Mouse (Mus musculus) limb, embryonic 10.5 days (tissue): ENCODE data around the gene Gm48551. TPM values are rescaled to one million over a fixed set of nuclear protein-coding genes. Genes with fewer than 3 reads are reported as not detected.

Source experiments
- DNase-seq: peaks from one replicate; pipeline ENCODE4 v3.0.0-alpha.2; 2017; ENCODE audit warnings: low spot score
- H3K27ac ChIP-seq: fragments of 300-500 bp; sonication (generic); 2 replicates; pipeline ENCODE4 v1.5.1; 2016; ENCODE audit warnings: mild to moderate bottlenecking
- H3K27me3 ChIP-seq: fragments of 300-500 bp; sonication (generic); 2 replicates; pipeline ENCODE4 v1.6.1; 2016; ENCODE audit warnings: low read depth, mild to moderate bottlenecking; ENCODE audit not compliant: poor library complexity, severe bottlenecking
- H3K36me3 ChIP-seq: fragments of 300-500 bp; sonication (generic); 2 replicates; pipeline ENCODE4 v1.6.1; 2016; ENCODE audit warnings: mild to moderate bottlenecking, moderate library complexity
- H3K4me1 ChIP-seq: fragments of 300-500 bp; sonication (generic); 2 replicates; pipeline ENCODE4 v1.6.1; 2016
- H3K4me3 ChIP-seq: fragments of 300-500 bp; sonication (generic); 2 replicates; pipeline ENCODE4 v1.5.1; 2016; ENCODE audit warnings: mild to moderate bottlenecking, moderate library complexity
- H3K9me3 ChIP-seq: fragments of 300-500 bp; sonication (generic); replicated peaks from 2 replicates; pipeline ENCODE4 v1.6.1; 2016; ENCODE audit warnings: mild to moderate bottlenecking
- WGBS: fragments of 180-500 bp; shearing (Covaris S2); methylation state at CpG from one replicate; pipeline ENCODE4 v1.1.7; 2016; 5-methylcytosine and 5-hydroxymethylcytosine counted together
- polyA plus RNA-seq: library from polyadenylated mRNA; unstranded; fragments of >200 nt; fragmentation: Nextera tagmentation; extraction: Ambion mirVana; gene quantifications from 2 replicates; pipeline ENCODE4 v1.2.1, GENCODE M21; 2016

Gene Gm48551
- polyA plus RNA-seq, 1 experiment from 2014 or later, result 3.8 TPM

GRCm38 (mm10) chr10:81363436-81364346 is 20.6 kb upstream of the Gm48551 start:
- no peak for DNase-seq
- 9% methylated on average over 54 of the region's 54 CpGs for WGBS
- Histone ChIP-seq H3K36me3 (peaks cover 53% of the 10 kb centered on the region), H3K27ac (peak overlapping the region; percentile 21; the same call in 1 of the 2 replicates), H3K9me3 (no peaks in the 10 kb centered on the region), H3K27me3 (peaks cover 48% of the 10 kb centered on the region), H3K4me3 (peak overlapping the region; percentile 47), H3K4me1 (peaks cover 74% of the 10 kb centered on the region)

DNA sequence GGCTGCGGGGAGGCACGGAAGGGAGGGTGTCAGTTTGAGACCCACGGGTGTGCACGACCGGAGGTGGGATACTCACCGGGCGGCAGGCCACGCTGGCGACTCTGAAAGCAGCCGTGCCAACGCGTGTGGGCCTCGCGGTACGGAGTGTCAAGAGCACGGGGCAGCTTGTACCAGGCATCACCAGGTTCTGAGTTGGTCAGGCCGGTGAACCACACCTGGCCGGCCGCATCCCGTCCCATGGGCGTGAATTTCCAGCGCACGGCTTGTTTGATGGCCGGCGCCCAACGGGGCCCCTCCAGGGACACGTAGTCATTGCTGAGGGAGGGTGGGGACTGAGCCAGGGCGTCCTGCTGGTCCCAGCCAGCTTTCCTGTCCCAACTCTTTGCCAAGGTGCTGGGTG is 19.6 kb upstream of the Gm48551 start:
- 11% methylated on average over 28 of the region's 28 CpGs for WGBS
- Histone ChIP-seq H3K27ac (no peak overlapping the region), H3K4me3 (peak overlapping the region; percentile 47), H3K9me3 (no peaks in the 10 kb centered on the region), H3K36me3 (peaks cover 63% of the 10 kb centered on the region), H3K27me3 (peaks cover 40% of the 10 kb centered on the region), H3K4me1 (peaks cover 64% of the 10 kb centered on the region)
- no peak for DNase-seq

DNA sequence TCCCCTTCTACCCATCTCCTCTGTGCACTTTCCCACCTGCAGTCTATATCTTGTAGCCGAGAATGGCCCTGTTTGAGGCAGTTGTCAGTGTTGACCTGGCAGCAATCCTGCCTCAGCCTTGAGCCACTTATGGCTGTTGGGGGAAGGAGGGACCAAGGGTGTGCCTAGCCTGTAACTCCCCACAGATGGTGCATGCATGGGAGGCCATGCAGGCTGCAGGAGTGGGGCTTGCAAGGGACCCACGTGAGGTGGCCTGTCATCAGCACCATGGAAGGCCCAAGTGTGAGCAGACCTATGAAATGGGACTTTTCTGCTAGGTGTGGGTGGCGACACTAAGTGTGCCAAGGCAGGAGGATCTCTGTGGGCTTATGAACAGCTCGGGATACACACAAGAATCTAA is 19.2 kb upstream of the Gm48551 start:
- Histone ChIP-seq H3K4me1 (peaks cover 62% of the 10 kb centered on the region), H3K4me3 (peak overlapping the region; percentile 47)

GRCm38 (mm10) chr10:81365672-81366476 is 18.4 kb upstream of the Gm48551 start, which contains the start of gene 4930404N11Rik:
TSS of gene 4930404N11Rik (minus strand) at chr10:81365816.
- Histone ChIP-seq H3K27ac (no peak within 1 kb of the TSS), H3K36me3 (peaks cover 75% of the 10 kb centered on the region), H3K4me1 (peaks cover 56% of the 10 kb centered on the region), H3K9me3 (no peaks in the 10 kb centered on the region), H3K4me3 (peak within 1 kb of the TSS; percentile 47), H3K27me3 (peaks cover 40% of the 10 kb centered on the region)
- WGBS, result 29% methylated on average over 12 of the region's 12 CpGs
- DNase-seq, result no peak

More for the DNA sequence above, 19.2 kb upstream of the Gm48551 start:
- Histone ChIP-seq H3K27ac (no peak overlapping the region), H3K27me3 (peaks cover 40% of the 10 kb centered on the region), H3K36me3 (peaks cover 67% of the 10 kb centered on the region), H3K9me3 (no peaks in the 10 kb centered on the region)
- no peak for DNase-seq
- WGBS, result 38% methylated on average over 4 of the region's 4 CpGs

DNA sequence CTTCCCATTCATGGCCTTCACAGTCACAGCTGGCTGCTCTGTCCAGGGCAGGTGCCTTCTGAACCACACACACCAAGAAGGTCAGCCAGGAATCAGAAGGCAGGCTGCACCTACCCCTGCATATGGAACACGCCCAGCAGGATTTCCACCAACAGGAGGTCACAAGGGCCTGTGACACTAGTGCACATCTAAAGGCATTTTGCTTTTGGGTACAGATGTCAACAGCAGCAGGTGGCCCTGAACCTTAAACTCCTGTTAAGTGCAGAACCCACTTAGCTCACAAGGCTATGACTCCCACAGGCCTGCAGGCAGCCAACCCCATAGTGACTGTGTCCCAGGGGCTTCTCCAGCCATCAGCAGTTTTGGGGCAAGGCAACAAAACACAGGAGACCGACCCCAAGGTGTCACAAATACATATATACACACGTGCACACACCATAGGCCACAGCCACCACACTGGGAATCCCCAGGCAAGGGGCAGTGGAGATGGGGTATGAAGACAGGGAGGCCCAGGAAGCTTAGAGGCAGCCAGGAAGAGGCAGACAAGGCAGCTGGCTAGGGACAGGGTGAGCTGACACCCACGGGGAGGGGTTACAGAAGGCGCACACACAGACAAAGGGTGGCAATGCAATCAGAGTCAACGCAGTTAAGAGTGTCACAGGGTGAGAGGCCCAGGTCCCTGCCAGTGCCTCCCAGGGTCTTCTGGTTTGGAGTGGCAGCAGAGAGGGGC is 17.6 kb upstream of the Gm48551 start:
- no peaks in the 10 kb centered on the region for H3K9me3 ChIP-seq
- H3K36me3 ChIP-seq, result peaks cover 75% of the 10 kb centered on the region
- WGBS, result 83% methylated on average over 6 of the region's 6 CpGs
- peaks cover 49% of the 10 kb centered on the region for H3K4me1 ChIP-seq
- H3K4me3 ChIP-seq, result 0 out of 2 replicates have a peak overlapping the region, but pooled peaks have one; percentile 2
- H3K27ac ChIP-seq, result no peak overlapping the region
- peaks cover 40% of the 10 kb centered on the region for H3K27me3 ChIP-seq
- DNase-seq, result no peak

- WGBS, result 90% methylated on average over 6 of the region's 6 CpGs
- Histone ChIP-seq H3K36me3 (peaks cover 75% of the 10 kb centered on the region), H3K27me3 (peaks cover 38% of the 10 kb centered on the region), H3K9me3 (no peaks in the 10 kb centered on the region), H3K4me3 (no peak overlapping the region), H3K27ac (no peak overlapping the region), H3K4me1 (peaks cover 44% of the 10 kb centered on the region)
- DNase-seq, result no peak
These were observed 17.1 kb upstream of the Gm48551 start for GRCm38 (mm10) chr10:81367207-81367495.

- no peaks in the 10 kb centered on the region for H3K27me3 ChIP-seq
- H3K36me3 ChIP-seq, result peaks cover 66% of the 10 kb centered on the region
- 0 out of 2 replicates have a peak overlapping the region, but pooled peaks have one; percentile 18 for H3K4me3 ChIP-seq
- H3K9me3 ChIP-seq, result no peaks in the 10 kb centered on the region
- H3K4me1 ChIP-seq, result peaks cover 24% of the 10 kb centered on the region
- H3K27ac ChIP-seq, result no peak overlapping the region
- 96% methylated on average over 10 of the region's 10 CpGs for WGBS
- no peak for DNase-seq
These were observed 8.9 kb upstream of the Gm48551 start for GRCm38 (mm10) chr10:81375322-81375721.

- peak overlapping the region; percentile 96; the same call in 1 of the 2 replicates for H3K27ac ChIP-seq
These were observed 7.5 kb upstream of the Gm48551 start for GRCm38 (mm10) chr10:81376561-81377361.

DNA sequence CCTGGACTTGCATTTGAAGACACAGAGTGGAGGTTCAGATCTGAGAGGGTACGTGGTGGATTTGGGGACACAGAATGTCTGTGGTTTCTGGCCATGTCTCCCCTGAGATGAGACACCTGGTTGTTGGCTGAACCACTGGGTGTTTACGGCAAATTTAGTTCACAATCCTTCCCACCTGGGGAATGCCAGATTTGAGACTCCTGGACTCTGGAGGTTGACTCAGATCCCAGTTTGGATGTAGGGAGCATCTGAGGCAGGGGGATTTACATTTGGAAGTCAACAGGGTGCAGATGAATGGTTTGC is 7.0 kb upstream of the Gm48551 start:
- 70% methylated on average over 2 of the region's 2 CpGs for WGBS
- H3K4me1 ChIP-seq, result peaks cover 24% of the 10 kb centered on the region

More at GRCm38 (mm10) chr10:81376561-81377361, 7.5 kb upstream of the Gm48551 start:
- no peak for DNase-seq
- H3K9me3 ChIP-seq, result no peaks in the 10 kb centered on the region
- 44% methylated on average over 6 of the region's 6 CpGs for WGBS
- H3K4me3 ChIP-seq, result peak overlapping the region; percentile 83
- peaks cover 24% of the 10 kb centered on the region for H3K4me1 ChIP-seq
- H3K36me3 ChIP-seq, result peaks cover 51% of the 10 kb centered on the region
- H3K27me3 ChIP-seq, result no peaks in the 10 kb centered on the region

DNA sequence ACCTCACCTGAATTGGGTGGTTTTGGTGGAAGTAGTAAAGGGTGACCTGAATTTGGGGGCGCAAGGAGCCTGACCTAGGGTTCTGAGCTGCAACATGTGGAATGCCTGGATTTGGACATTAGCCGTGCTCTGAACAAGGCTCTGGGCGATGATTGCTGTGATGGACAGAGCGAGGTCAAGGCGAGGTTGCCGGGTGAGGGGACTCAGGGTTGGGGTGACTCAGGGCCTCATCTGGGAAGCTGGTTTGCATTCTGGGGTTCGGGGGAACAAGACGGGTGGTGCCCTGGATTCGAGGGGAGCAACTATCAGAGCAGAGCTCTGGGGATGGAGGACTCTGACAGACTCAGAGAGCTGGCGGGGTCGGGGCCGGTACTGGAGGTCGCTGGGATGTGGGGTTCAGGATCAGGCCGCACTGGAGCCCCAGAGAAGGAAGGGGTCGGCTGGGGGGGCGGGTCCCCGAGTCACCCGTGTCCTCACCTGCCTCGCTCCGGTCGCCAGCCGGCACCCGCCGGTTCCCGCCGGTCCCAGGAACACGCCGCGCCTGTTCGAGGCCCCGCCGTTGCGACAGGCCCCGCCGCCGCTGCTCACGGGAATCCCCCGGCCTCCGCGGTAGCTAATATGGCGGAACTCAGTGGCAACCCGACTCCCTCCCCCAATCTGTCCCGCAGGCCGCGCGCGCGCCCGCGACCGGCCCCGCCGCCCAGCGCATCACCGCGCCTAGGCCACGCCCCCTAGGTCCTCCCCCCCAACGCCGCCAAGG is 6.3 kb upstream of the Gm48551 start, which contains the start of gene Fzr1:
Gene Fzr1 (minus strand): TSS at position 724 of the 760 bp plus-strand sequence.
- Histone ChIP-seq H3K27me3 (no peaks in the 10 kb centered on the region), H3K4me3 (peak within 1 kb of the TSS; percentile 83), H3K9me3 (no peaks in the 10 kb centered on the region), H3K27ac (peak within 1 kb of the TSS; percentile 96), H3K36me3 (peaks cover 39% of the 10 kb centered on the region), H3K4me1 (peaks cover 24% of the 10 kb centered on the region)
- 2% methylated on average over 58 of the region's 59 CpGs for WGBS
- DNase-seq, result no peak

More for the DNA sequence above, 7.0 kb upstream of the Gm48551 start:
- H3K27me3 ChIP-seq, result no peaks in the 10 kb centered on the region
- H3K27ac ChIP-seq, result peak overlapping the region; percentile 96
- peaks cover 46% of the 10 kb centered on the region for H3K36me3 ChIP-seq
- no peak for DNase-seq
- peak overlapping the region; percentile 83 for H3K4me3 ChIP-seq
- no peaks in the 10 kb centered on the region for H3K9me3 ChIP-seq

- peak; percentile 100 for DNase-seq
- Histone ChIP-seq H3K27ac (peak overlapping the region; percentile 96), H3K4me1 (peaks cover 24% of the 10 kb centered on the region), H3K27me3 (no peaks in the 10 kb centered on the region), H3K36me3 (peaks cover 32% of the 10 kb centered on the region), H3K9me3 (no peaks in the 10 kb centered on the region), H3K4me3 (peak overlapping the region; percentile 83)
- under 1% methylated on average over 46 of the region's 46 CpGs for WGBS
These were observed 5.6 kb upstream of the Gm48551 start for GRCm38 (mm10) chr10:81378553-81379182.
